Mouse (Mus musculus): ENCODE measurements around the gene Zdbf2.

- TF ChIP-seq POLR2A (IDR thresholded peaks at IDR 0.05; ENCODE audit: insufficient read length, low read depth): no peak
- TF ChIP-seq POLR2AphosphoS2 (IDR thresholded peaks at IDR 0.05; ENCODE audit: insufficient read length, low read depth): no peak
Measured at GRCm38 (mm10) chr1:63265461-63265860, 7.6 kb upstream of the Zdbf2 start.
